ENCODE assay signal across 7 mouse cellular contexts in the genomic region with DNA sequence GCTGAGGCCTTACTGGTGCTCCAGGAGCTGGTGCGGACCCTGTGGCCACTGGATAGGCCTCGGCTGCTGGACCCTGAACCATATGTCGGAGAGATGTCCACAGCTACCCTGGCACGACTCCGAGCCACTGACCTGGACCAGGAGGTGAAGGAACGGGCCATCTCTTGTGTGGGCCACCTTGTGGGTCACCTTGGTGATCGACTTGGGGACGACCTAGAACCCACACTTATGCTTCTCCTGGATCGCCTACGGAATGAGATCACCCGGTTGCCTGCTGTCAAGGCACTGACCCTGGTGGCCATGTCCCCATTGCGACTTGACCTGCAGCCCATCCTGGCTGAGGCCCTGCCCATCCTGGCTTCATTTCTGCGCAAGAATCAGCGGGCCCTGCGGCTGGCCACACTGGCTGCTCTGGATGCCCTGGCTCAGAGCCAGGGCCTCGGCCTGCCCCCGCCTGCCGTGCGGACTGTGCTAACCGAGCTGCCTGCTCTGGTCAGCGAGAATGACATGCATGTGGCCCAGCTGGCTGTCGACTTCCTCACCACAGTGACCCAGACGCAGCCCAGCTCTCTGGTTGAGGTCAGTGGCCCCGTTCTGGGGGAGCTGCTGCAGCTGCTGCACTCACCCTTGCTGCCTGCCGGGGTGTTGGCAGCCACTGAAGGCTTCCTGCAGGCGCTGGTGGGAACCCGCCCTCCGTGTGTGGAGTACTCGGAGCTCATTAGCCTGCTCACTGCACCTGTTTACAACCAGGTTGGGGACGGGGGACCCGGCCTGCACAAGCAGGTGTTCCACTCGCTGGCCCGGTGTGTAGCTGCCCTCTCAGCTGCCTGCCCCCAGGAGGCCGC. TPM values are rescaled to one million over a fixed set of nuclear protein-coding genes. Genes with fewer than 3 reads are reported as not detected.
DNase-seq lines count a peak whose midpoint lies in the region; ATAC-seq and TF ChIP-seq lines count a peak whose summit lies in the region.

No protein-coding gene starts in this region.

- no peak for TF ChIP-seq CTCF in kidney, postnatal 0 days (IDR thresholded peaks at IDR 0.05; ENCODE audit: low read depth)

- H3K27me3 ChIP-seq in kidney, postnatal 0 days (ENCODE audit: insufficient read depth, low read length): no peaks in the 10 kb centered on the region

- peak; percentile 32 to 38 for DNase-seq in lung, adult 18-20 months
- DNase-seq in lung, postnatal 36 days: no peak
- DNase-seq in brain, adult 2 months (ENCODE audit: low read depth, low spot score): peak; percentile 64
- DNase-seq in gastrocnemius, adult 8-10 months (ENCODE audit: low spot score in 2 of 2): peak; percentile 41 to 69
- DNase-seq in kidney, postnatal 0 days (ENCODE audit: low spot score): peak; percentile 60
- peak; percentile 32 for DNase-seq in thymus, postnatal 25 days
- no peak for DNase-seq in adrenal gland, postnatal 4 days (ENCODE audit: low spot score in 2 of 2)

- H3K4me2 ChIP-seq in kidney, postnatal 0 days (ENCODE audit: low read length): no peak overlapping the region

- H3K4me1 ChIP-seq in kidney, postnatal 0 days (replicated peaks; ENCODE audit: insufficient read depth, low read length): 0 out of 2 replicates have a peak, but pooled peaks cover 3% of the 10 kb centered on the region

- peak; percentile 60; the same call in 1 of the 2 replicates for ATAC-seq in kidney, postnatal 0 days (replicated peaks; ENCODE audit: low FRiP score, low read depth)

- no peak overlapping the region for H3K9ac ChIP-seq in kidney, postnatal 0 days (ENCODE audit: low read depth, low read length)

- H3K36me3 ChIP-seq in kidney, postnatal 0 days (ENCODE audit: insufficient read depth, low read length): peaks cover 75% of the 10 kb centered on the region

- peak overlapping the region; percentile 57 for H3K27ac ChIP-seq in kidney, postnatal 0 days

- 60% methylated on average over 34 of the region's 34 CpGs for WGBS in kidney, postnatal 0 days

- no peaks in the 10 kb centered on the region for H3K9me3 ChIP-seq in kidney, postnatal 0 days (replicated peaks; ENCODE audit: low read length)

- no peak overlapping the region for H3K4me3 ChIP-seq in kidney, postnatal 0 days (replicated peaks; ENCODE audit: low read depth, low read length)

RNA-seq across cellular contexts. Expression of a gene that starts 16.5 kb away (rescaled TPM):
- total RNA-seq in gastrocnemius, adult 8-10 months (2022): 100 to 1,000 TPM; 581 to 694 (median 621) TPM
- polyA plus RNA-seq in kidney, postnatal 0 days (2015; fragmentation: Nextera tagmentation; extraction: Ambion mirVana): 2,857 and 3,220 TPM in 2 replicates
- total RNA-seq in adrenal gland, postnatal 4 days (2021): 1,000 to 10,000 TPM; 1,843 to 1,894 TPM

RNA-seq across cellular contexts. Expression of a gene that starts 17.7 kb away (rescaled TPM):
- 10 to 100 TPM; 63.6 to 80.2 (median 77.4) TPM for total RNA-seq in gastrocnemius, adult 8-10 months (2022)
- polyA plus RNA-seq in kidney, postnatal 0 days (2015; fragmentation: Nextera tagmentation; extraction: Ambion mirVana): 10.4 and 12.1 TPM in 2 replicates
- 10 to 100 TPM; 23.4 to 24.2 TPM for total RNA-seq in adrenal gland, postnatal 4 days (2021)

RNA-seq across cellular contexts. Expression of a gene that starts 29.9 kb away (rescaled TPM):
- under 1 TPM in 3 of 4 experiments, not detected in 1; 0.36 to 0.58 (median 0.41) TPM for total RNA-seq in gastrocnemius, adult 8-10 months (2022)
- polyA plus RNA-seq in kidney, postnatal 0 days (2015; fragmentation: Nextera tagmentation; extraction: Ambion mirVana): 1.0 and 1.8 TPM in 2 replicates
- 1 to 10 TPM; 1.2 to 1.5 TPM for total RNA-seq in adrenal gland, postnatal 4 days (2021)

RNA-seq across cellular contexts. Expression of a gene that starts 46.1 kb away (rescaled TPM):
- under 1 TPM in 3 of 4 experiments, not detected in 1; 0.12 to 0.29 (median 0.15) TPM for total RNA-seq in gastrocnemius, adult 8-10 months (2022)
- 2.5 and 3.0 TPM in 2 replicates for polyA plus RNA-seq in kidney, postnatal 0 days (2015; fragmentation: Nextera tagmentation; extraction: Ambion mirVana)
- total RNA-seq in adrenal gland, postnatal 4 days (2021): 1 to 10 TPM in 1 of 2 experiments, under 1 TPM in 1; 0.96 to 1.9 TPM

Comparison
In these comparisons a context has a peak if more than half of its experiments do, and no peak if none do; other contexts are left out.
1. DNase-seq: peak in lung, adult 18-20 months (2 of 2), brain, adult 2 months (single experiment), gastrocnemius, adult 8-10 months (2 of 2), kidney, postnatal 0 days (single experiment) and thymus, postnatal 25 days (single experiment); none in lung, postnatal 36 days (single experiment) and adrenal gland, postnatal 4 days (0 of 2).